Mouse (Mus musculus) heart, postnatal 0 days (tissue): ENCODE measurements around the gene Mgat3. TPM values are rescaled to one million over a fixed set of nuclear protein-coding genes. Genes with fewer than 3 reads are reported as not detected.

Experiments used
- ATAC-seq: fragments of 200-750 bp; cut with Nextera tagmentation; 2 replicates; pipeline ENCODE4 v1.8.0; 2017; ENCODE audit warnings: low read depth, moderate number of reproducible peaks, moderate library complexity; ENCODE audit not compliant: insufficient read depth
- DNase-seq: peaks from one replicate; pipeline ENCODE4 v3.0.0-alpha.2; 2016; ENCODE audit warnings: low spot score
- H3K27ac ChIP-seq: fragments of 300-500 bp; sonication (generic); 2 replicates; pipeline ENCODE4 v1.5.1; 2014; ENCODE audit warnings: low read depth, mild to moderate bottlenecking
- H3K27me3 ChIP-seq: fragments of 300-500 bp; sonication (generic); 2 replicates; pipeline ENCODE4 v1.6.1; 2014; ENCODE audit warnings: low read length, mixed read lengths; ENCODE audit not compliant: control insufficient read depth, insufficient read depth
- H3K36me3 ChIP-seq: fragments of 300-500 bp; sonication (generic); replicated peaks from 2 replicates; pipeline ENCODE4 v1.6.1; 2014; ENCODE audit warnings: low read length, mixed read lengths; ENCODE audit not compliant: control insufficient read depth, insufficient read depth
- H3K4me1 ChIP-seq: fragments of 300-500 bp; sonication (generic); 2 replicates; pipeline ENCODE4 v1.6.1; 2014; ENCODE audit warnings: antibody characterized with exemption; ENCODE audit not compliant: control insufficient read depth, insufficient read depth
- H3K4me2 ChIP-seq: fragments of 300-500 bp; sonication (generic); 2 replicates; pipeline ENCODE4 v1.6.1; 2014; ENCODE audit warnings: low read depth, mild to moderate bottlenecking, low read length, moderate library complexity
- H3K4me3 ChIP-seq: fragments of 300-500 bp; sonication (generic); 2 replicates; pipeline ENCODE4 v1.5.1; 2014; ENCODE audit warnings: low read depth, low read length
- H3K9ac ChIP-seq: fragments of 300-500 bp; sonication (generic); replicated peaks from 2 replicates; pipeline ENCODE4 v1.6.1; 2014; ENCODE audit warnings: low read depth, low read length, mixed read lengths
- H3K9me3 ChIP-seq: fragments of 300-500 bp; sonication (generic); replicated peaks from 2 replicates; pipeline ENCODE4 v1.6.1; 2016; ENCODE audit warnings: low read length; ENCODE audit not compliant: control insufficient read depth
- CTCF ChIP-seq: IDR thresholded peaks from 2 replicates; pipeline ENCODE4 v1.5.1; 2016; ENCODE audit warnings: antibody characterized with exemption, control low read depth, low read depth
- EP300 ChIP-seq: IDR thresholded peaks from 2 replicates; pipeline ENCODE4 v1.6.1; 2016; ENCODE audit warnings: antibody characterized with exemption, low read depth
- WGBS: fragments of 180-500 bp; shearing (Covaris S2); extraction: QIAGEN DNeasy Blood & Tissue Kit; methylation state at CpG from one replicate; pipeline ENCODE4 v1.1.7; 2014; 5-methylcytosine and 5-hydroxymethylcytosine counted together
- polyA plus RNA-seq: library from polyadenylated mRNA; unstranded; fragments of >200 nt; fragmentation: Nextera tagmentation; extraction: Ambion mirVana; gene quantifications from 2 replicates; pipeline ENCODE4 v1.2.1, GENCODE M21; 2015
- total RNA-seq: library from RNA; depleted of rRNA; stranded (reverse); fragments of >200 nt; gene quantifications from 2 replicates; pipeline ENCODE4 v1.2.3, GENCODE M21; 2014; ENCODE audit warnings: low replicate concordance

Mgat3 gene
- total and polyA plus RNA-seq, 2 experiments from 2014 or later, result 0.23 to 1.9 TPM

- H3K4me2 ChIP-seq, result no peak overlapping the region
- peaks cover 11% of the 10 kb centered on the region; the same call in 1 of the 2 replicates for H3K4me1 ChIP-seq
- H3K4me3 ChIP-seq, result no peak overlapping the region
- no peaks in the 10 kb centered on the region for H3K36me3 ChIP-seq
- H3K27me3 ChIP-seq, result peaks cover 23% of the 10 kb centered on the region
- ATAC-seq, result no peak
- 42% methylated on average over 4 of the region's 4 CpGs for WGBS
- no peak overlapping the region for H3K27ac ChIP-seq
- no peaks in the 10 kb centered on the region for H3K9me3 ChIP-seq
- H3K9ac ChIP-seq, result no peak overlapping the region
- no peak for DNase-seq
- TF ChIP-seq EP300 (no peak), CTCF (no peak)
Observed at GRCm38 (mm10) chr15:80170357-80170756, 3.2 kb upstream of the Mgat3 start.

GRCm38 (mm10) chr15:80171286-80171685 lies 2.2 kb upstream of the Mgat3 start:
- DNase-seq, result no peak
- ATAC-seq, result no peak
- no peak for TF ChIP-seq CTCF
- TF ChIP-seq EP300, result no peak
- H3K9ac ChIP-seq, result no peak overlapping the region
- peaks cover 11% of the 10 kb centered on the region; the same call in 1 of the 2 replicates for H3K4me1 ChIP-seq
- H3K9me3 ChIP-seq, result no peaks in the 10 kb centered on the region
- H3K4me3 ChIP-seq, result no peak overlapping the region
- peaks cover 23% of the 10 kb centered on the region for H3K27me3 ChIP-seq
- no peak overlapping the region for H3K4me2 ChIP-seq
- no peak overlapping the region for H3K27ac ChIP-seq
- 12% methylated on average over 8 of the region's 8 CpGs for WGBS
- no peaks in the 10 kb centered on the region for H3K36me3 ChIP-seq

GRCm38 (mm10) chr15:80171791-80172190 lies 1.7 kb upstream of the Mgat3 start:
- Histone ChIP-seq H3K4me3 (no peak overlapping the region), H3K27ac (no peak overlapping the region), H3K4me2 (no peak overlapping the region), H3K9ac (no peak overlapping the region), H3K27me3 (peaks cover 23% of the 10 kb centered on the region), H3K36me3 (no peaks in the 10 kb centered on the region), H3K4me1 (peaks cover 11% of the 10 kb centered on the region; the same call in 1 of the 2 replicates), H3K9me3 (no peaks in the 10 kb centered on the region)
- no peak for ATAC-seq
- DNase-seq, result no peak
- no peak for TF ChIP-seq CTCF
- TF ChIP-seq EP300, result no peak
- WGBS, result 32% methylated on average over 6 of the region's 6 CpGs

- H3K27ac ChIP-seq, result no peak overlapping the region
- peak overlapping the region; percentile 62 for H3K4me3 ChIP-seq
- peak overlapping the region; percentile 99 for H3K4me2 ChIP-seq
- ATAC-seq, result 0 out of 2 replicates have a peak, but pooled peaks have one; percentile 14
- H3K36me3 ChIP-seq, result no peaks in the 10 kb centered on the region
- TF ChIP-seq EP300 (no peak), CTCF (no peak)
- no peaks in the 10 kb centered on the region for H3K9me3 ChIP-seq
- 2% methylated on average over 36 of the region's 60 CpGs for WGBS
- no peak for DNase-seq
- peaks cover 11% of the 10 kb centered on the region; the same call in 1 of the 2 replicates for H3K4me1 ChIP-seq
- peaks cover 23% of the 10 kb centered on the region for H3K27me3 ChIP-seq
- H3K9ac ChIP-seq, result peak overlapping the region; percentile 64
Observed at GRCm38 (mm10) chr15:80173781-80174597, 468 bp downstream of the Mgat3 start.

- ATAC-seq, result no peak
- Histone ChIP-seq H3K9me3 (no peaks in the 10 kb centered on the region), H3K36me3 (no peaks in the 10 kb centered on the region), H3K4me2 (peak overlapping the region; percentile 99), H3K4me1 (peaks cover 11% of the 10 kb centered on the region; the same call in 1 of the 2 replicates), H3K27ac (no peak overlapping the region), H3K9ac (no peak overlapping the region), H3K4me3 (peak overlapping the region; percentile 62), H3K27me3 (peaks cover 23% of the 10 kb centered on the region)
- DNase-seq, result no peak
- TF ChIP-seq EP300 (no peak), CTCF (no peak)
- WGBS, result 8% methylated on average over 5 of the region's 5 CpGs
Observed at GRCm38 (mm10) chr15:80174598-80174875, 1.0 kb downstream of the Mgat3 start.
